Mouse (Mus musculus): ENCODE results near the gene Neurog2.

- no peak for TF ChIP-seq CTCF (IDR thresholded peaks at IDR 0.05; ENCODE audit: control insufficient read depth, insufficient read depth, insufficient read length)
- no peak for TF ChIP-seq FOSL1 (IDR thresholded peaks at IDR 0.05; ENCODE audit: insufficient read depth, low read length, poor library complexity, severe bottlenecking)
- no peak for TF ChIP-seq MYOD1 (IDR thresholded peaks at IDR 0.05; ENCODE audit: control insufficient read depth, insufficient read length, low read depth)
- no peak for TF ChIP-seq MAX (IDR thresholded peaks at IDR 0.05)
- no peak for TF ChIP-seq MYOG (IDR thresholded peaks at IDR 0.05; ENCODE audit: control insufficient read depth, extremely low read depth, insufficient read length)
- TF ChIP-seq USF1 (IDR thresholded peaks at IDR 0.05; ENCODE audit: low read depth): no peak
- TF ChIP-seq CEBPB (IDR thresholded peaks at IDR 0.05; ENCODE audit: low read depth): no peak
Observed at GRCm38 (mm10) chr3:127660712-127661111, 27.8 kb downstream of the Neurog2 start.

Data from C2C12 (cell line).